Mouse (Mus musculus): Measurements from ENCODE around the gene Kcnmb4.

GRCm38 (mm10) chr10:116394585-116394984 is 79.1 kb downstream of the Kcnmb4 start:
- no peak for TF ChIP-seq CTCF (IDR thresholded peaks at IDR 0.05; ENCODE audit: low read depth, low read length)
- no peak for TF ChIP-seq GATA2 (IDR thresholded peaks at IDR 0.05; ENCODE audit: borderline replicate concordance, low read depth, low read length)
- TF ChIP-seq TAL1 (conservative IDR thresholded peaks at IDR 0.05; ENCODE audit: low read depth, low read length) = no peak
- no peak for TF ChIP-seq GATA1 (IDR thresholded peaks at IDR 0.05; ENCODE audit: borderline replicate concordance, low read length)

Measured in G1E (cell line).